In the genomic region with DNA sequence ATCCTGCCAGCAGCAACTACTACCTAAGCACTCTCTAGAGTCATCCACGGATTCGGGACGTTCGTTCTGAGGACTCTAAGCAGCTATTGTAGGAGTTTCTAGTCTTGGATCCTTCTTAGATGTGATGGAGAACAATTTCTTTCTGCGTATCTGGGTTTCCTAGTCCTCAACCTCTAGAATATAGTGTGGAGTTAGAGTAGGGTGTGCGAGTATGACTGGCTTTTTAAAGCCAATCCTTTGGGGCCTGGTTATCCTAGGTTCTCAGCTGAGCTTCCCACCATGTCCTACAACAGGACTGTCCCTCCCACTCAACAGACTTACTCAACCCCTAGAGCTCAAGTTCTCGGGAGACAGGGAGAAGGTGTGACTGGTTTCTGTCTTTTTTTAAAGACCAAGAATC, we compare ENCODE assay signal across 8 mouse cellular contexts. TPM values are rescaled to one million over a fixed set of nuclear protein-coding genes. Genes with fewer than 3 reads are reported as not detected.
DNase-seq lines count a peak whose midpoint lies in the region; ATAC-seq and TF ChIP-seq lines count a peak whose summit lies in the region.

No protein-coding gene starts in this region.

- DNase-seq in frontal cortex, adult 2 months (ENCODE audit: extremely low spot score in 1 of 2, low spot score in 1 of 2): no peak
- DNase-seq in spleen, adult 2 months (ENCODE audit: low read depth in 1 of 2, low spot score in 2 of 2): no peak
- no peak for DNase-seq in spleen, adult 12 weeks (ENCODE audit: low spot score)
- DNase-seq in limb, embryonic 14.5 days (ENCODE audit: low spot score): no peak
- no peak for DNase-seq in stomach, postnatal 0 days (ENCODE audit: low spot score)
- no peak for DNase-seq in Muller cell, postnatal 12 days (ENCODE audit: inconsistent ontology term)
- DNase-seq in cerebellum, adult 11 months: no peak

- H3K27ac ChIP-seq in spleen, adult 2 months (ENCODE audit: insufficient read depth, low read length): peak overlapping the region; percentile 95
- peak overlapping the region; percentile 95 for H3K27ac ChIP-seq in limb, embryonic 14.5 days (replicated peaks; ENCODE audit: low read depth, low read length)
- H3K27ac ChIP-seq in stomach, postnatal 0 days (replicated peaks): peak overlapping the region; percentile 98

- H3K4me3 ChIP-seq in spleen, adult 2 months (ENCODE audit: extremely low read depth, insufficient read depth, insufficient read length): peak overlapping the region; percentile 99
- H3K4me3 ChIP-seq in limb, embryonic 14.5 days (replicated peaks; ENCODE audit: low read length): peak overlapping the region; percentile 78
- peak overlapping the region; percentile 86 for H3K4me3 ChIP-seq in stomach, postnatal 0 days (ENCODE audit: low read depth, low read length)

- H3K4me1 ChIP-seq in spleen, adult 2 months (ENCODE audit: control insufficient read depth, insufficient read depth, insufficient read length): peaks cover 7% of the 10 kb centered on the region
- H3K4me1 ChIP-seq in limb, embryonic 14.5 days (ENCODE audit: control insufficient read depth, insufficient read depth, low read length): peaks cover 18% of the 10 kb centered on the region
- H3K4me1 ChIP-seq in stomach, postnatal 0 days (replicated peaks; ENCODE audit: control insufficient read depth, insufficient read depth): peaks cover 7% of the 10 kb centered on the region

- ATAC-seq in frontal cortex, adult (ENCODE audit: low TSS enrichment): peak; percentile 33; the same call in 1 of the 2 replicates
- ATAC-seq in limb, embryonic 14.5 days (ENCODE audit: low FRiP score, low read depth): no peak
- ATAC-seq in stomach, postnatal 0 days (ENCODE audit: low FRiP score, low TSS enrichment): no peak

- H3K36me3 ChIP-seq in spleen, adult 2 months (ENCODE audit: control insufficient read depth, insufficient read depth, low read length): peaks cover 20% of the 10 kb centered on the region
- H3K36me3 ChIP-seq in limb, embryonic 14.5 days (ENCODE audit: control insufficient read depth, insufficient read depth, low read length): peaks cover 34% of the 10 kb centered on the region
- H3K36me3 ChIP-seq in stomach, postnatal 0 days (ENCODE audit: control insufficient read depth, insufficient read depth, low read length): peaks cover 17% of the 10 kb centered on the region

- no peak for TF ChIP-seq POLR2A in spleen, adult 2 months (IDR thresholded peaks at IDR 0.05; ENCODE audit: low read depth, low read length)
- TF ChIP-seq POLR2A in limb, embryonic 14.5 days (IDR thresholded peaks at IDR 0.05; ENCODE audit: borderline replicate concordance, extremely low read depth, insufficient read depth, insufficient read length): no peak

- 40% methylated on average over 7 of the region's 7 CpGs for WGBS in spleen, adult 2 months
- WGBS in limb, embryonic 14.5 days: 27% methylated on average over 7 of the region's 7 CpGs
- WGBS in stomach, postnatal 0 days: 22% methylated on average over 7 of the region's 7 CpGs

- no peaks in the 10 kb centered on the region for H3K9me3 ChIP-seq in limb, embryonic 14.5 days (ENCODE audit: control insufficient read depth, low read length)
- H3K9me3 ChIP-seq in stomach, postnatal 0 days (ENCODE audit: control insufficient read depth, low read length): no peaks in the 10 kb centered on the region

- peak overlapping the region; percentile 62 for H3K4me2 ChIP-seq in limb, embryonic 14.5 days (replicated peaks; ENCODE audit: low read depth, low read length, severe bottlenecking)
- H3K4me2 ChIP-seq in stomach, postnatal 0 days (replicated peaks; ENCODE audit: low read depth): peak overlapping the region; percentile 81

- H3K9ac ChIP-seq in limb, embryonic 14.5 days (ENCODE audit: low read depth, low read length, severe bottlenecking): peak overlapping the region; percentile 78
- peak overlapping the region; percentile 84 for H3K9ac ChIP-seq in stomach, postnatal 0 days (ENCODE audit: low read length)

- no peak for TF ChIP-seq EP300 in stomach, postnatal 0 days (optimal IDR thresholded peaks at IDR 0.05)

- no peak for TF ChIP-seq CTCF in spleen, adult 2 months (IDR thresholded peaks at IDR 0.05; ENCODE audit: extremely low read depth, insufficient read depth, insufficient read length, insufficient replicate concordance)
- no peak for TF ChIP-seq CTCF in stomach, postnatal 0 days (IDR thresholded peaks at IDR 0.05; ENCODE audit: low read depth)

- no peaks in the 10 kb centered on the region for H3K27me3 ChIP-seq in spleen, adult 2 months (ENCODE audit: control insufficient read depth, insufficient read depth, low read length)
- no peaks in the 10 kb centered on the region for H3K27me3 ChIP-seq in limb, embryonic 14.5 days (ENCODE audit: control insufficient read depth, insufficient read depth, low read length)
- H3K27me3 ChIP-seq in stomach, postnatal 0 days (ENCODE audit: control insufficient read depth, insufficient read depth, low read length): no peaks in the 10 kb centered on the region

RNA-seq across cellular contexts. Expression of a gene that starts 0.8 kb away (rescaled TPM):
- polyA plus RNA-seq in frontal cortex, adult 2 months (2012; rRNA removed): 253 and 260 TPM in 2 replicates
- polyA plus RNA-seq in spleen, adult 2 months (2012; rRNA removed): 64.3 and 81.9 TPM in 2 replicates
- 157 and 181 TPM in 2 replicates for polyA plus RNA-seq in limb, embryonic 14.5 days (2012; rRNA removed)
- 203 and 212 TPM in 2 replicates for polyA plus RNA-seq in limb, embryonic 14.5 days (2014; fragmentation: Nextera tagmentation; extraction: Ambion mirVana)
- 121 and 126 TPM in 2 replicates for polyA plus RNA-seq in stomach, postnatal 0 days (2015; fragmentation: Nextera tagmentation; extraction: Ambion mirVana)

RNA-seq across cellular contexts. Expression of a gene that starts 12.1 kb away (rescaled TPM):
- 1,156 and 1,379 TPM in 2 replicates for polyA plus RNA-seq in frontal cortex, adult 2 months (2012; rRNA removed)
- 636 and 1,081 TPM in 2 replicates for polyA plus RNA-seq in spleen, adult 2 months (2012; rRNA removed)
- polyA plus RNA-seq in limb, embryonic 14.5 days (2012; rRNA removed): 478 and 552 TPM in 2 replicates
- 850 and 909 TPM in 2 replicates for polyA plus RNA-seq in limb, embryonic 14.5 days (2014; fragmentation: Nextera tagmentation; extraction: Ambion mirVana)
- 1,651 and 1,766 TPM in 2 replicates for polyA plus RNA-seq in stomach, postnatal 0 days (2015; fragmentation: Nextera tagmentation; extraction: Ambion mirVana)

RNA-seq across cellular contexts. Expression of a gene that starts 35.7 kb away (rescaled TPM):
- polyA plus RNA-seq in frontal cortex, adult 2 months (2012; rRNA removed): 73.6 and 74.1 TPM in 2 replicates
- polyA plus RNA-seq in spleen, adult 2 months (2012; rRNA removed): 20.5 and 25.1 TPM in 2 replicates
- 55.9 and 62.8 TPM in 2 replicates for polyA plus RNA-seq in limb, embryonic 14.5 days (2012; rRNA removed)
- polyA plus RNA-seq in limb, embryonic 14.5 days (2014; fragmentation: Nextera tagmentation; extraction: Ambion mirVana): 50.1 and 54.1 TPM in 2 replicates
- 20.1 and 20.5 TPM in 2 replicates for polyA plus RNA-seq in stomach, postnatal 0 days (2015; fragmentation: Nextera tagmentation; extraction: Ambion mirVana)
